Mouse (Mus musculus) right cerebral cortex, postnatal 10 days (tissue): ENCODE results near the gene Flywch2.
"Not testable (repeated sequence)": the region's sequence is repeated elsewhere in the genome, so short reads cannot be mapped to it uniquely, and the experiment has no call there.

ENCODE experiments used
- DNase-seq, 2 experiments: peaks; one replicate each; pipeline ENCODE4 v3.0.0; 2021; ENCODE audit warnings: low spot score in 2 of 2

Gene Flywch2

GRCm38 (mm10) chr17:23790269-23791078, 4.6 kb upstream of the Flywch2 start, which contains the start of gene Srrm2:
Srrm2 (plus strand) TSS chr17:23790532.
- peak; percentile 70 to 71 for DNase-seq

- no peak for DNase-seq
Observed at GRCm38 (mm10) chr17:23789749-23790268, 3.9 kb upstream of the Flywch2 start.

GRCm38 (mm10) chr17:23788973-23789372, 3.1 kb upstream of the Flywch2 start:
- no peak for DNase-seq

- DNase-seq: peak; percentile 48 to 72
Observed at GRCm38 (mm10) chr17:23786510-23786931, 640 bp upstream of the Flywch2 start.

GRCm38 (mm10) chr17:23783352-23783751, 2.5 kb downstream of the Flywch2 start:
- no peak for DNase-seq

GRCm38 (mm10) chr17:23778447-23778846, 7.4 kb downstream of the Flywch2 start:
- no peak for DNase-seq

GRCm38 (mm10) chr17:23777141-23777540, 8.7 kb downstream of the Flywch2 start:
- no peak for DNase-seq

- DNase-seq: no peak
Observed at GRCm38 (mm10) chr17:23776216-23776615, 9.7 kb downstream of the Flywch2 start.

GRCm38 (mm10) chr17:23774090-23774489, 11.8 kb downstream of the Flywch2 start:
- peak; percentile 81 to 86 for DNase-seq

- no peak for DNase-seq
Observed at GRCm38 (mm10) chr17:23773676-23774075, 12.2 kb downstream of the Flywch2 start.

GRCm38 (mm10) chr17:23772219-23772556, 13.7 kb downstream of the Flywch2 start:
- not testable (repeated sequence) for DNase-seq

GRCm38 (mm10) chr17:23771284-23772218, 14.3 kb downstream of the Flywch2 start, which contains the start of gene Flywch1:
Flywch1 (minus strand) TSS chr17:23771602.
- DNase-seq: peak; percentile 99

- no peak for DNase-seq
Observed at GRCm38 (mm10) chr17:23770896-23771283, 15.0 kb downstream of the Flywch2 start.

- DNase-seq: no peak
Observed at GRCm38 (mm10) chr17:23770493-23770892, 15.4 kb downstream of the Flywch2 start.

- no peak for DNase-seq
Observed at GRCm38 (mm10) chr17:23762976-23763375, 22.9 kb downstream of the Flywch2 start.

GRCm38 (mm10) chr17:23761155-23761554, 24.7 kb downstream of the Flywch2 start:
- no peak for DNase-seq

- no peak for DNase-seq
Observed at GRCm38 (mm10) chr17:23760231-23760630, 25.6 kb downstream of the Flywch2 start.

- DNase-seq: no peak
Observed at GRCm38 (mm10) chr17:23758801-23759200, 27.1 kb downstream of the Flywch2 start.

- DNase-seq: no peak
Observed at GRCm38 (mm10) chr17:23757581-23757980, 28.3 kb downstream of the Flywch2 start.

GRCm38 (mm10) chr17:23755689-23756088, 30.2 kb downstream of the Flywch2 start:
- no peak for DNase-seq

- no peak for DNase-seq
Observed at GRCm38 (mm10) chr17:23749400-23750191, 36.3 kb downstream of the Flywch2 start.
